Comparison of ENCODE assay signal across 27 mouse cellular contexts in the genomic region with DNA sequence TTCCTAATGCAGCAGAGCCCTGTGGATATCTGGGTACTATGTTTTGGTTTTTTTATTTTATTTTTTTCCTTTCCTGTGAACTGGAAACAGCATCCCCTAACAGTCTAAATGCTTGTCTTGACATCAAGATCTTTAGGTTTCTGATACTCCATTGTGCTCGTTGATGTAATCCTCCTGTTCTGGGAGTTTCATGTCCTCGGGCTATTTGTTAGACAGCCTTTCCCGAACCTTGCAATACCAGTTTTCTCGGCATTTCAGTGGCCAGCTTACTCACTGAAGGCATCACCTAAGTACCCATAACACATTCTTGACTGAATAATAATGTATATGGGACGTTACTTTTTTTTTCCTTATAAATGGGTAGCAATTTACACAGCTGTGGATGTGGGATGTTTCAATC.
DNase-seq lines count a peak whose midpoint lies in the region; ATAC-seq lines count a peak whose summit lies in the region.
"Had no signal": no experiment of that assay in that cellular context is flagged by ENCODE, and none has a peak within 500 bp of the region (broad histone marks: within the 10 kb centered on the region; RNA-seq: fewer than 3 reads in every experiment).

No protein-coding gene starts in this region.

- no peaks in the 10 kb centered on the region for H3K36me3 ChIP-seq in midbrain, embryonic 14.5 days (ENCODE audit: control insufficient read depth, insufficient read depth, low read length)
- no peaks in the 10 kb centered on the region for H3K36me3 ChIP-seq in midbrain, embryonic 11.5 days (ENCODE audit: control insufficient read depth, insufficient read depth, low read length)
- no peaks in the 10 kb centered on the region for H3K36me3 ChIP-seq in embryonic facial prominence, embryonic 11.5 days (replicated peaks; ENCODE audit: control insufficient read depth, insufficient read depth, low read depth, low read length)
- H3K36me3 ChIP-seq: embryonic facial prominence, embryonic 12.5 days; forebrain, embryonic 12.5 days; forebrain, embryonic 15.5 days; heart, embryonic 13.5 days; intestine, embryonic 15.5 days had no signal

- WGBS in midbrain, embryonic 14.5 days: 44% methylated on average over 5 of the region's 5 CpGs
- WGBS in midbrain, embryonic 11.5 days: 72% methylated on average over 5 of the region's 5 CpGs
- 29% methylated on average over 5 of the region's 5 CpGs for WGBS in embryonic facial prominence, embryonic 11.5 days

- H3K27ac ChIP-seq in midbrain, embryonic 14.5 days (replicated peaks; ENCODE audit: low read depth, low read length): no peak overlapping the region
- no peak overlapping the region for H3K27ac ChIP-seq in midbrain, embryonic 11.5 days (ENCODE audit: low read depth, low read length)
- H3K27ac ChIP-seq in embryonic facial prominence, embryonic 11.5 days (replicated peaks; ENCODE audit: low read depth, low read length): no peak overlapping the region
- H3K27ac ChIP-seq: embryonic facial prominence, embryonic 12.5 days; forebrain, embryonic 12.5 days; forebrain, embryonic 15.5 days; gastrocnemius, adult 2 months; heart, embryonic 13.5 days; intestine, embryonic 15.5 days had no signal

- no peak overlapping the region for H3K9ac ChIP-seq in midbrain, embryonic 14.5 days (replicated peaks; ENCODE audit: low read length)
- no peak overlapping the region for H3K9ac ChIP-seq in midbrain, embryonic 11.5 days (ENCODE audit: low read length)
- H3K9ac ChIP-seq in embryonic facial prominence, embryonic 11.5 days (replicated peaks; ENCODE audit: low read length): no peak overlapping the region
- H3K9ac ChIP-seq: embryonic facial prominence, embryonic 12.5 days; forebrain, embryonic 12.5 days; forebrain, embryonic 15.5 days; heart, embryonic 13.5 days; intestine, embryonic 15.5 days had no signal

- no peaks in the 10 kb centered on the region for H3K9me3 ChIP-seq in midbrain, embryonic 14.5 days (ENCODE audit: control insufficient read depth, low read length)
- no peaks in the 10 kb centered on the region for H3K9me3 ChIP-seq in midbrain, embryonic 11.5 days (ENCODE audit: control insufficient read depth, low read length)
- no peaks in the 10 kb centered on the region for H3K9me3 ChIP-seq in embryonic facial prominence, embryonic 11.5 days (replicated peaks; ENCODE audit: control insufficient read depth, low read length)
- H3K9me3 ChIP-seq: embryonic facial prominence, embryonic 12.5 days; forebrain, embryonic 12.5 days; forebrain, embryonic 15.5 days; heart, embryonic 13.5 days; intestine, embryonic 15.5 days had no signal

- no peak overlapping the region for H3K4me3 ChIP-seq in midbrain, embryonic 14.5 days (replicated peaks; ENCODE audit: low read depth, low read length)
- H3K4me3 ChIP-seq in midbrain, embryonic 11.5 days (ENCODE audit: low read depth, low read length): no peak overlapping the region
- no peak overlapping the region for H3K4me3 ChIP-seq in embryonic facial prominence, embryonic 11.5 days (ENCODE audit: low read depth, low read length)
- H3K4me3 ChIP-seq: embryonic facial prominence, embryonic 12.5 days; erythroblast, embryonic 14.5 days; forebrain, embryonic 12.5 days; forebrain, embryonic 15.5 days; gastrocnemius, adult 2 months; heart, embryonic 13.5 days; intestine, embryonic 15.5 days had no signal

- no peak overlapping the region for H3K4me2 ChIP-seq in midbrain, embryonic 14.5 days (ENCODE audit: low read length)
- H3K4me2 ChIP-seq in midbrain, embryonic 11.5 days: no peak overlapping the region
- no peak overlapping the region for H3K4me2 ChIP-seq in embryonic facial prominence, embryonic 11.5 days (ENCODE audit: low read depth, low read length)
- H3K4me2 ChIP-seq: embryonic facial prominence, embryonic 12.5 days; forebrain, embryonic 12.5 days; forebrain, embryonic 15.5 days; heart, embryonic 13.5 days; intestine, embryonic 15.5 days had no signal

- H3K27me3 ChIP-seq in midbrain, embryonic 14.5 days (ENCODE audit: control insufficient read depth, insufficient read depth, low read length): no peaks in the 10 kb centered on the region
- no peaks in the 10 kb centered on the region for H3K27me3 ChIP-seq in midbrain, embryonic 11.5 days (ENCODE audit: control insufficient read depth, insufficient read depth, low read length)
- H3K27me3 ChIP-seq in embryonic facial prominence, embryonic 11.5 days (ENCODE audit: control insufficient read depth, insufficient read depth, low read length): no peaks in the 10 kb centered on the region
- H3K27me3 ChIP-seq: embryonic facial prominence, embryonic 12.5 days; forebrain, embryonic 12.5 days; forebrain, embryonic 15.5 days; heart, embryonic 13.5 days; intestine, embryonic 15.5 days had no signal

- no peak for ATAC-seq in midbrain, embryonic 14.5 days (ENCODE audit: low FRiP score, low TSS enrichment)
- ATAC-seq in midbrain, embryonic 11.5 days (ENCODE audit: low FRiP score): no peak
- ATAC-seq in embryonic facial prominence, embryonic 11.5 days (replicated peaks; ENCODE audit: insufficient number of reproducible peaks, low FRiP score, low TSS enrichment, low read depth): no peak
- ATAC-seq: activated CD4-positive, CD25-positive, alpha-beta regulatory T cell, adult 4 months; forebrain, embryonic 15.5 days; hindbrain, embryonic 16.5 days; intestine, embryonic 15.5 days had no signal

- peaks cover 5% of the 10 kb centered on the region for H3K4me1 ChIP-seq in midbrain, embryonic 14.5 days (ENCODE audit: control insufficient read depth, insufficient read depth, low read length)
- no peaks in the 10 kb centered on the region for H3K4me1 ChIP-seq in midbrain, embryonic 11.5 days (ENCODE audit: control insufficient read depth, insufficient read depth, low read length)
- no peaks in the 10 kb centered on the region for H3K4me1 ChIP-seq in embryonic facial prominence, embryonic 11.5 days (ENCODE audit: control insufficient read depth, insufficient read depth, low read length)
- H3K4me1 ChIP-seq: embryonic facial prominence, embryonic 12.5 days; heart, embryonic 13.5 days; intestine, embryonic 15.5 days had no signal

- peak; percentile 31 for DNase-seq in embryo, embryonic 10 days (ENCODE audit: low spot score)
- DNase-seq in embryo, embryonic 10.5 days (ENCODE audit: low spot score): no peak
- peak; percentile 51 for DNase-seq in midbrain, embryonic 14.5 days
- no peak for DNase-seq in midbrain, embryonic 11.5 days (ENCODE audit: low spot score, missing footprints)
- DNase-seq in embryonic facial prominence, embryonic 11.5 days (ENCODE audit: low spot score): peak; percentile 59
- peak; percentile 12 for DNase-seq in mesoderm, embryonic 11.5 days (ENCODE audit: low read depth, low spot score)
- DNase-seq in frontal cortex, adult 2 months (ENCODE audit: extremely low spot score in 1 of 2, low spot score in 1 of 2): no peak
- DNase-seq in kidney, postnatal 14 days: no peak
- DNase-seq: adrenal gland, adult 8-10 months; adrenal gland, postnatal 25 days; cerebellum, adult 18-20 months; cerebellum, adult 9-10 months; cerebellum, postnatal 14 days; gastrocnemius, adult 2 months; gastrocnemius, postnatal 25 days; heart, adult 18-20 months; heart, postnatal 14 days; heart, postnatal 4 days; kidney, adult 11 months had no signal

Comparison
In these comparisons a context has a peak if more than half of its experiments do, and no peak if none do; other contexts are left out.
1. DNase-seq: peak in embryo, embryonic 10 days (single experiment), midbrain, embryonic 14.5 days (single experiment), embryonic facial prominence, embryonic 11.5 days (single experiment) and mesoderm, embryonic 11.5 days (single experiment); none in embryo, embryonic 10.5 days (single experiment), midbrain, embryonic 11.5 days (single experiment), frontal cortex, adult 2 months (0 of 2) and kidney, postnatal 14 days (single experiment).